Comparison of ENCODE assay signal across 12 mouse cellular contexts in genomic region chr2:46370949-46371348, GRCm38 (mm10).
DNase-seq lines count a peak whose midpoint lies in the region; ATAC-seq lines count a peak whose summit lies in the region.
"Had no signal": no experiment of that assay in that cellular context is flagged by ENCODE, and none has a peak within 500 bp of the region (broad histone marks: within the 10 kb centered on the region; RNA-seq: fewer than 3 reads in every experiment).

No protein-coding gene starts in this region.

- H3K27me3 ChIP-seq in liver, embryonic 11.5 days (replicated peaks; ENCODE audit: control insufficient read depth, insufficient read depth, low read length) = no peaks in the 10 kb centered on the region
- H3K27me3 ChIP-seq: embryonic facial prominence, embryonic 12.5 days; hindbrain, embryonic 15.5 days; midbrain, embryonic 12.5 days had no signal

- no peak overlapping the region for H3K4me2 ChIP-seq in liver, embryonic 11.5 days
- H3K4me2 ChIP-seq: embryonic facial prominence, embryonic 12.5 days; hindbrain, embryonic 15.5 days; midbrain, embryonic 12.5 days had no signal

- H3K4me3 ChIP-seq in liver, embryonic 11.5 days (ENCODE audit: low read depth, low read length) = no peak overlapping the region
- H3K4me3 ChIP-seq: embryonic facial prominence, embryonic 12.5 days; hindbrain, embryonic 15.5 days; midbrain, embryonic 12.5 days had no signal

- H3K9me3 ChIP-seq in liver, embryonic 11.5 days (ENCODE audit: control insufficient read depth, low read length) = no peaks in the 10 kb centered on the region
- H3K9me3 ChIP-seq: embryonic facial prominence, embryonic 12.5 days; hindbrain, embryonic 15.5 days; midbrain, embryonic 12.5 days had no signal

- DNase-seq in CD4-positive, CD25-positive, alpha-beta regulatory T cell, adult 2 months (ENCODE audit: low read depth, low spot score) = peak; percentile 37
- peak; percentile 5 for DNase-seq in T-cell, adult 2 months (ENCODE audit: low spot score)
- DNase-seq in liver, embryonic 11.5 days (ENCODE audit: low spot score) = no peak
- DNase-seq in naive thymus-derived CD4-positive, alpha-beta T cell, adult 2 months (ENCODE audit: low read depth) = peak; percentile 3
- DNase-seq in frontal cortex, adult 2 months (ENCODE audit: extremely low spot score in 1 of 2, low spot score in 1 of 2) = no peak
- no peak for DNase-seq in left cerebral cortex, adult 18-20 months (ENCODE audit: low spot score in 2 of 2)
- no peak for DNase-seq in right cerebral cortex, adult 2 months (ENCODE audit: low spot score in 2 of 2)
- DNase-seq: gastrocnemius, postnatal 25 days; right cerebral cortex, adult 18-20 months had no signal

- no peak overlapping the region for H3K9ac ChIP-seq in liver, embryonic 11.5 days (ENCODE audit: low read depth, low read length)
- H3K9ac ChIP-seq: embryonic facial prominence, embryonic 12.5 days; hindbrain, embryonic 15.5 days; midbrain, embryonic 12.5 days had no signal

- H3K27ac ChIP-seq in liver, embryonic 11.5 days (ENCODE audit: low read depth, low read length) = no peak overlapping the region
- H3K27ac ChIP-seq: embryonic facial prominence, embryonic 12.5 days; hindbrain, embryonic 15.5 days; midbrain, embryonic 12.5 days had no signal

- peak; percentile 83 for ATAC-seq in liver, embryonic 11.5 days (replicated peaks; ENCODE audit: low FRiP score)

- H3K36me3 ChIP-seq in liver, embryonic 11.5 days (ENCODE audit: control insufficient read depth, insufficient read depth, low read length) = no peaks in the 10 kb centered on the region
- H3K36me3 ChIP-seq: embryonic facial prominence, embryonic 12.5 days; hindbrain, embryonic 15.5 days; midbrain, embryonic 12.5 days had no signal

- WGBS in liver, embryonic 11.5 days = 37% methylated on average over 5 of the region's 5 CpGs

- H3K4me1 ChIP-seq in liver, embryonic 11.5 days (replicated peaks; ENCODE audit: control insufficient read depth, insufficient read depth, low read length) = no peaks in the 10 kb centered on the region
- H3K4me1 ChIP-seq: embryonic facial prominence, embryonic 12.5 days; hindbrain, embryonic 15.5 days; midbrain, embryonic 12.5 days had no signal

Comparison
In these comparisons a context has a peak if more than half of its experiments do, and no peak if none do; other contexts are left out.
1. DNase-seq: peak in CD4-positive, CD25-positive, alpha-beta regulatory T cell, adult 2 months (single experiment), T-cell, adult 2 months (single experiment) and naive thymus-derived CD4-positive, alpha-beta T cell, adult 2 months (single experiment); none in liver, embryonic 11.5 days (single experiment), frontal cortex, adult 2 months (0 of 2), left cerebral cortex, adult 18-20 months (0 of 2) and right cerebral cortex, adult 2 months (0 of 2).